Mouse (Mus musculus): ENCODE results near the gene Lamtor2. TPM values are rescaled to one million over a fixed set of nuclear protein-coding genes. Genes with fewer than 3 reads are reported as not detected.
A peak's percentile ranks its signal among the peaks of the same experiment; 100 is the strongest.

The Lamtor2 gene
- total and polyA plus RNA-seq, 2 experiments: 125 to 201 TPM

DNA sequence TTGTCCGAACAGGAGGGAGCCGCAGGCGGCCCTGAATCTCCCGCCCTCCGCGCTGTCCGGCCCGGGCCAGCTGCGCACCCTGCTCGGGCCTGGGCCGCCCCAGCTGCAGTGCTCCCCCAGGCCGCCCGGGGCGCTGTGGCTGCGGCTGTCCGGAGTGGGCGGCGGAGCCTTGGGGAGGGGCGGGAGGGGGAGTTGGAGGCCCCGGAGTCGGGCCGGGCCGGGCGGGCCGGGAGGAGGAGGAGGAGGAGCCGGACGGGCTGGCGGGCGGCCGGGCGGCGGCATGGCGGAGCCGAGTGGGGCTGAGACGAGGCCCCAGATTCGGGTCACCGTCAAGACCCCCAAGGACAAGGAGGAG, 628 bp upstream of the Lamtor2 start, which contains the start of gene Ubqln4:
Gene Ubqln4, plus strand, starts transcription at position 234 of the 355 bp plus-strand sequence.
- WGBS: under 1% methylated on average over 35 of the region's 37 CpGs
- H3K27ac ChIP-seq (replicated peaks; ENCODE audit: insufficient read depth, low read depth, low read length): peak within 1 kb of the TSS; percentile 96
- H3K27me3 ChIP-seq (ENCODE audit: control insufficient read depth, insufficient read depth, low read length): no peaks in the 10 kb centered on the region
- H3K4me1 ChIP-seq (ENCODE audit: control insufficient read depth, insufficient read depth, low read length): peaks cover 6% of the 10 kb centered on the region
- H3K36me3 ChIP-seq (ENCODE audit: control insufficient read depth, insufficient read depth, low read length): peaks cover 7% of the 10 kb centered on the region; the same call in 1 of the 2 replicates
- H3K4me3 ChIP-seq (ENCODE audit: insufficient read depth, low read depth, low read length): peak within 1 kb of the TSS; percentile 80
- TF ChIP-seq POLR2A (IDR thresholded peaks at IDR 0.05; ENCODE audit: extremely low read depth, insufficient read depth, low read length) (peak; percentile 45), CTCF (IDR thresholded peaks at IDR 0.05; ENCODE audit: low read depth, low read length) (peak; percentile 76)
- peak; percentile 65 for DNase-seq (ENCODE audit: extremely low read depth, low read depth, low spot score)
- H3K9ac ChIP-seq (ENCODE audit: low read depth, low read length): peak within 1 kb of the TSS; percentile 93
- peaks cover 10% of the 10 kb centered on the region; the same call in 1 of the 2 replicates for H3K79me2 ChIP-seq (ENCODE audit: control insufficient read depth, insufficient read depth, low read length)

- DNase-seq (ENCODE audit: extremely low read depth, low read depth, low spot score): no peak
- Histone ChIP-seq H3K4me1 (ENCODE audit: control insufficient read depth, insufficient read depth, low read length) (peaks cover 6% of the 10 kb centered on the region), H3K27me3 (ENCODE audit: control insufficient read depth, insufficient read depth, low read length) (no peaks in the 10 kb centered on the region), H3K9ac (ENCODE audit: low read depth, low read length) (peak overlapping the region; percentile 71), H3K27ac (replicated peaks; ENCODE audit: insufficient read depth, low read depth, low read length) (peak overlapping the region; percentile 84), H3K79me2 (ENCODE audit: control insufficient read depth, insufficient read depth, low read length) (peaks cover 10% of the 10 kb centered on the region; the same call in 1 of the 2 replicates), H3K4me3 (ENCODE audit: insufficient read depth, low read depth, low read length) (peak overlapping the region; percentile 73), H3K36me3 (ENCODE audit: control insufficient read depth, insufficient read depth, low read length) (peaks cover 4% of the 10 kb centered on the region; the same call in 1 of the 2 replicates)
- TF ChIP-seq CTCF (IDR thresholded peaks at IDR 0.05; ENCODE audit: low read depth, low read length) (no peak), POLR2A (IDR thresholded peaks at IDR 0.05; ENCODE audit: extremely low read depth, insufficient read depth, low read length) (no peak)
- WGBS: 5% methylated on average over 16 of the region's 16 CpGs
Measured at GRCm38 (mm10) chr3:88552082-88552645, 710 bp downstream of the Lamtor2 start.

DNA sequence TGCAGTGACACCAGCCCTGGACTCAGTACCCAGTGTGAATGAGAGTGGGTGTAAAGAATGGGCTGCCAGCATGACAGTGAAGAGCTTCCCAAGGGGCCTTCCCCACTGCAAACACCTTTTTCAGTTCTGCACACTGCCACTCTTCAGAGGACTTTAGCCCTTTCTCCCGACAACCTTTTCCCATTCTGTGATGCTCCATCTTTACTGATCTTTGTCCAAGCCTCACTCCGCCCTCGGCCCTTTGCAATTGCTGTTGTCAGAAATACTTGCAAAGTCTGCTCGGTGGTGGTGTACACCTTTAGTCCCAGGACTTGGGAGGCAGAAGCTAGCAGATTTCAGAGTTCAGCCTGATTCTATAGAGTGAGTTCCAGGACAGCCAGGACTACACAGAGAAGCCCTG, 1.3 kb downstream of the Lamtor2 start:
- Histone ChIP-seq H3K36me3 (ENCODE audit: control insufficient read depth, insufficient read depth, low read length) (0 out of 2 replicates have a peak, but pooled peaks cover 2% of the 10 kb centered on the region), H3K79me2 (ENCODE audit: control insufficient read depth, insufficient read depth, low read length) (peaks cover 10% of the 10 kb centered on the region; the same call in 1 of the 2 replicates), H3K27ac (replicated peaks; ENCODE audit: insufficient read depth, low read depth, low read length) (no peak overlapping the region), H3K4me3 (ENCODE audit: insufficient read depth, low read depth, low read length) (peak overlapping the region; percentile 73; the same call in 1 of the 2 replicates), H3K9ac (ENCODE audit: low read depth, low read length) (0 out of 2 replicates have a peak overlapping the region, but pooled peaks have one; percentile 11), H3K4me1 (ENCODE audit: control insufficient read depth, insufficient read depth, low read length) (peaks cover 6% of the 10 kb centered on the region), H3K27me3 (ENCODE audit: control insufficient read depth, insufficient read depth, low read length) (no peaks in the 10 kb centered on the region)
- peak; percentile 49 for DNase-seq (ENCODE audit: extremely low read depth, low read depth, low spot score)
- no peak for TF ChIP-seq CTCF (IDR thresholded peaks at IDR 0.05; ENCODE audit: low read depth, low read length)
- no peak for TF ChIP-seq POLR2A (IDR thresholded peaks at IDR 0.05; ENCODE audit: extremely low read depth, insufficient read depth, low read length)
- WGBS: 20% methylated on average over 4 of the region's 4 CpGs

DNA sequence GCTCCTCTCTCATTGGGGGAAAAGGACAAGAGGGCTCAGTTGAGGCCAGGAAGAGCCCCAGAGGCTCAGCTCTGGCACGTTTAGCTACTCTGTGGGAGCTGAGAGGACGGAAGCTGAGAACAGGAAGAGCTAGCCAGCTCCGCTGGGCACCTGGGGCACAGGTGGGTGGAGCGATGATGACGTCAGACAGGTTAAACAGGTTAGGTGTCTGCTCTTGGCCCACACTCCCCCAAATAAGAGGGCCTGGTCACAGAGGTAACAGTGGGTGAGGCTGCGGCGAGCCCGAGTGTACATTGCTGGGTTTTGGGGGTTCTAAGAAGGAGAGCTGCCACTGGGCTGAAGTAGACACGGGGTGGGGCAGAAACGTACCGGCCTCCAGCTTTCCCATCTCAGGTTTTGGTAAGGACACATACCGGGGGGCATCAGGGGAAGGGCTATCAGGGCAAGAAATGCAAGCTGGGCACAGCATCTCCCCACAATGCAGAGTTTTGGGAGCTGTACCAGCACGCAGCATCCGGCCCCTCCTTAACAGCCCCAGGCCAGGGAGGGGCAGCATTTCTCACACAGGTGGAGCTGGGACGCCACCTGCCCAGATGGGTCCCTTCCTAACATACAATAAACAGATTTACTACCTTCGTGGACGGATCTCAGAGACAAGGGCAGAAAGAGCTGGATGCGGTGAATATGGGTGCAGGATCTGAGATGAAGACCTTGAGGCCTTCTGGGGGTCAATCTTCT, 4.5 kb downstream of the Lamtor2 start, which contains the start of gene Rab25:
Gene Rab25, minus strand, starts transcription at position 121 of the 738 bp plus-strand sequence.
- WGBS: 88% methylated on average over 18 of the region's 18 CpGs
- no peak for DNase-seq (ENCODE audit: extremely low read depth, low read depth, low spot score)
- no peaks in the 10 kb centered on the region for H3K36me3 ChIP-seq (ENCODE audit: control insufficient read depth, insufficient read depth, low read length)
- H3K9ac ChIP-seq (ENCODE audit: low read depth, low read length): no peak within 1 kb of the TSS
- no peaks in the 10 kb centered on the region for H3K79me2 ChIP-seq (ENCODE audit: control insufficient read depth, insufficient read depth, low read length)
- no peaks in the 10 kb centered on the region for H3K27me3 ChIP-seq (ENCODE audit: control insufficient read depth, insufficient read depth, low read length)
- TF ChIP-seq POLR2A (IDR thresholded peaks at IDR 0.05; ENCODE audit: extremely low read depth, insufficient read depth, low read length) (no peak), CTCF (IDR thresholded peaks at IDR 0.05; ENCODE audit: low read depth, low read length) (no peak)
- no peak within 1 kb of the TSS for H3K4me3 ChIP-seq (ENCODE audit: insufficient read depth, low read depth, low read length)
- H3K27ac ChIP-seq (replicated peaks; ENCODE audit: insufficient read depth, low read depth, low read length): no peak within 1 kb of the TSS
- peaks cover 6% of the 10 kb centered on the region for H3K4me1 ChIP-seq (ENCODE audit: control insufficient read depth, insufficient read depth, low read length)

DNA sequence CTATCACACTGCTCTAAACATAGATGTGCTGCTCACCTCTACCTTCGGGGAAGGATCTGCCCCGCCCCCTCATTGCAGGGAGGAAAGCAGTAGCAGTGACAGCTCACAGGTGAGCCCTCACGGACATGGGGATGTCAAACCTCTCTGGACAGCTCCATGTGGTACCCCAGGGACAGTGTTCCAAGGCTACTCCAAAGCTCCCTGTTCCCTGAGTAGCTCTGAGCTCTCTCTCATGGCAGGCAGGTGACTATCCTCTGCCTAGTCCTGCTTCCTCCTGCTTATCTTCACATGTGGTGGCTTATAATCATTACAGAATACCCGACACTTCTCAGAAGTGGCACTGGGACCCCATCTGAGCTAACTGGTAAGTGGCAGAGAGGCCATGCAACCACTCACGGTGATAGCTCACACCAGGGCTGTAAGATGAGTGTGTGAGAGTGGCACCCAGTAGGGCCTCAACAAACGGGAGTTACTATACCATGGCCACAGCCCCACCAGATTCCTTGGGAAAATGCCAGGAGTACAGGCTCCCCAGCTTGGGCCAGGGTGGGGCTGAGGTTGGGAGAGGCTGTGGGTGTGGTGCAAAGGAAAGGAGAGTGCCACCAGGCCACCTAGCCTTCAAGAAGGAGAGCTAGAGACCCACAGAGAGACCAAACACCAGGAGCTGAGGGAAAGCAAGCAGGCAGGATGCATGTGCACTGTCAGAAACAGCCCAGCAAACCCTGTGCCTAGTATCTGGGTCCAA, 6.0 kb downstream of the Lamtor2 start:
- H3K27me3 ChIP-seq (ENCODE audit: control insufficient read depth, insufficient read depth, low read length): no peaks in the 10 kb centered on the region
- TF ChIP-seq CTCF (IDR thresholded peaks at IDR 0.05; ENCODE audit: low read depth, low read length) (no peak), POLR2A (IDR thresholded peaks at IDR 0.05; ENCODE audit: extremely low read depth, insufficient read depth, low read length) (no peak)
- no peak overlapping the region for H3K9ac ChIP-seq (ENCODE audit: low read depth, low read length)
- H3K27ac ChIP-seq (replicated peaks; ENCODE audit: insufficient read depth, low read depth, low read length): no peak overlapping the region
- WGBS: 84% methylated on average over 6 of the region's 6 CpGs
- no peaks in the 10 kb centered on the region for H3K79me2 ChIP-seq (ENCODE audit: control insufficient read depth, insufficient read depth, low read length)
- H3K4me3 ChIP-seq (ENCODE audit: insufficient read depth, low read depth, low read length): no peak overlapping the region
- H3K4me1 ChIP-seq (ENCODE audit: control insufficient read depth, insufficient read depth, low read length): peaks cover 4% of the 10 kb centered on the region
- H3K36me3 ChIP-seq (ENCODE audit: control insufficient read depth, insufficient read depth, low read length): no peaks in the 10 kb centered on the region
- no peak for DNase-seq (ENCODE audit: extremely low read depth, low read depth, low spot score)

All from liver, adult 2 months (tissue).